Mouse (Mus musculus) spleen, embryonic (tissue): ENCODE results near the gene Ddx58.

Experiments used
- CTCF ChIA-PET: fragments of 350-600 bp; sonication (Branson Sonifier 250); formaldehyde crosslinking; loops from one replicate; lab custom pipeline; 2022; lab: Charles Lee

Gene Ddx58

DNA sequence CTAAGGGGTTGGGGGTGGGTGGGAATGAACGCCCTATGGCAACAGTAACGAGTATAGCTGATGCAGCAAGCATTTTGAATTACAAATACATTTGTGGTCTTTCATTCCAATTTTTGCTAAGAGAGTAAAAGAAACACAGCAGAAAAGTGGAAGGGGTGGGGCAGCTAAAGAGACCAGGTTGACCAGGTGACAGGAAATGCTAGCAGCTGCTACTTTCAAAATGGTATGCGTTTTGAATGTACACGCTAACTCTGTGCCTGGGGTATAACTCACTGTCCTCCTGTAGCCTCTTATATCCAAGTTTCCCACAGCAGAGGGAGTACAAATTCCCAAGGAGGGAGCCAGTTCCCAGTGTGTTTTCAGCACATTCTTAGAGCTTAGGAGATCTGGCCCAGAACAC, 2.8 kb downstream of the Ddx58 start:
- CTCF ChIA-PET, result no interaction called here

DNA sequence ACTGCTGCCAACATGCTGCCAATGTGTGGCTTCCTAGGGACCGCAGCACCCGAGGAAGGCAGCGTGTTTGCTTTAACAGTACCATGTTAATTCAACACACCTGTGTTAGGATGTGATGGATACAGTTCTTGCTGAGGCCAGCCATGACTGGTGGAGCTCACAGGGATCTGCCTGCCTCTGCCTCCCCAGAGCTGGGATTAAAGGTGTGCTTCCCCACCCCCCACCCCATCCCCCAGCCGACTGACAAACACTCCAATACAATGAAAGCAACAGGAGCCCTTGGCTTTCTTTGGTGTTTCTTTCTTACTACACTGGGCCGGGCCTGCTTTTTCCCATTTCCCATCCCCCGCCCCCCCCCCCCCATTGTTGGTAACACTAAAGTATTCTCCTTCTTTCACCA, 5.4 kb downstream of the Ddx58 start:
- CTCF ChIA-PET, result no interaction called here

DNA sequence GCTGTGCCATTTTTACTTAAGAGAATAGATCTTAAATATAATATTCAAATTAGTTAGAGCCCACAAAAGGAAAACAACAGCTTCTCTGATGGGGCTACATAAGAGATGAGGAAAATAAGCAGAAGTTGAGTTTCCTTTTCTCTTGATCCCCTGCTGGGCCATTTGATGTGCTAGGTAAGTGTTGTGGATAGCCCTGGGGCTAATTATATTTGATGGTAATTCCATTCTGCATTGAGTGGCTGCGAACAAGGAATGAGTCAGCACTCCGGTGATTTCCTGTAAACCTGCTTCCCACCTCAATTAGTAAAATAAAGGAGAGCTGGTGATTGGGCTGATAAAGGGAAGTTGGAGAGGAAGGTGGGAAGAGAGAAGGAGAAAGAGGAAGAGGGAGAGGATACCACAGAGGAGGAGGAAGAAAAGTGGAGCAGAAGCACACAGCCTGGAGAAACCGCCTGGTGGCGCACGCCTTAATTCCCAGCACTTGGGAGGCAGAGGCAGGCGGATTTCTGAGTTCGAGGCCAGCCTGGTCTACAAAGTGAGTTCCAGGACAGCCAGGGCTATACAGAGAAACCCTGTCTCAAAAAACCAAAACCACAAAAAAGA, 6.5 kb downstream of the Ddx58 start:
- CTCF ChIA-PET, result no interaction called here

DNA sequence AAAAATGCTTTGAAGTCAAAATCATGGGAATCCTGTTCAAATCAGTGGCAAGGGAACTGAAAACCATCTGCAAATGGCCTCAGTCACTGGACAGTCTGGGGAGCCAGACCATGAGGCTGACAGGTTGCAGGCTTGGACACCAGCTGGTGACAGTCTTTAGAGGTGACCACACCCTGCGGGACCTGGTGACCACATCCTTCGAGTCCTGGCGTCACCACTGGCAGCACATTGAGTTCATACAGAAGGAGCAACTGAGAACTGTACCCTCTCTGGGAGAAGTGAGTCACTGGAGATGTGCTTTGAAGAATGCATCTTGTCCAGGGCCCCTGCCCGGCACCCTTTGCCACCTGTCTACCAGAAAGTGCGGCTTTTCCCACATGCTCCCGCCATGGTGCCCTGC, 9.9 kb downstream of the Ddx58 start:
- CTCF ChIA-PET, result no interaction called here

DNA sequence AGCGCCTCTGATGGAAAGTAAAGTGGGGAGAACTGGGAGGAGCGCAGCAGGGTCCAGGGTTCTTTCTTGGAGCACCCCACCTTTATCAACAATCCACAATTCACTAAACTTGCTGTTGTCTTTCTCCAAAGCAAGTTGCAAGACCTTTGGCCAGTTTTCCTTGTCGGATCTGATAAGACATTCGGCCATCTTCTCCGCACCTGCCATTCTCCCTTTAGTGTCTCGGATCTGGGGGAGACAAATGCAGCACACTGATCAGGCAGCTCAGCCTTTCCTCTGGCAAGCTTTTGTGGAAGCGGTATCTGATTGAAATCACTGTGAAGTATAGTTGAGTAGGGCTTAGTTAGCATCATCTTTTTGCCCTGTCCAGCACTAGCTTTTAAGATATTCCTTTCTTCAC, 11.7 kb downstream of the Ddx58 start:
- CTCF ChIA-PET, result no interaction called here

DNA sequence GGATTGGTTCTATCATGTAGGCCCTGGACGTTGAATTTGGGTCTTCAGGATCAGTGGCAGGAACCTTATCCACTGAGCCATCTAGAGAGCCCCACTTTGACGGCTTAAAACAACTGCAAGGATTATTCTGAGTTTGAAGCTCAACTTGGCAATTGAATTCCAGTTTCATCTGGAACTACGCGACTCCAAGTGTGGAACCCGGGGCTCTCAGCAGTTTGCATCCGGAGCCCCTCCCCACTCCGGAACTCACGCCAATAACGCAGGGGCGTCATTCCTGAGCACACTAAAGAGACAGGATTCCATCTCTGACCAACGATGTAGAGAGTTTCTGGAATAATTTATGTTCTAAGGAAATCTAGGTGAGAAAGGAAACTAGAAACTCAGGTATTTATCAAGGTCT, 12.5 kb downstream of the Ddx58 start:
- CTCF ChIA-PET, result no interaction called here

DNA sequence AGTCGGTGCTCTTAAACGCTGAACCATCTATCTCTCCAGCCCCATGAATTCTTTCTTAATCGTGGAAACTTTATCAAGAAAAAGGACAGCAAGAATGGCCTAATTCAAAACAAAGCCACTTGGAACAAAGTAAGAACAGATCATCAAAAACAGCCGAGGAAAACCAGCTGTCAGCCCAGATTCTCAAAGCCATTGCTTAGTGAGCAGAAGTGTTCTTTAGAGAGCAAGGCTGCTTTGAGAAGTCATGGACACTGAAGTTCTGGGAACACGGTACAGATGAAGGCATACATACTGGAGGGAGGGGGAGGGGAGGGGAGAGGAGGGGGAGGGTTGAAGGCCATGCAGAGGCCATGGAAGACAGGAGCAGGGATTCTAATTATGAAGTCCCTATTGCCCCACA, 13.5 kb downstream of the Ddx58 start:
- CTCF ChIA-PET, result no interaction called here

DNA sequence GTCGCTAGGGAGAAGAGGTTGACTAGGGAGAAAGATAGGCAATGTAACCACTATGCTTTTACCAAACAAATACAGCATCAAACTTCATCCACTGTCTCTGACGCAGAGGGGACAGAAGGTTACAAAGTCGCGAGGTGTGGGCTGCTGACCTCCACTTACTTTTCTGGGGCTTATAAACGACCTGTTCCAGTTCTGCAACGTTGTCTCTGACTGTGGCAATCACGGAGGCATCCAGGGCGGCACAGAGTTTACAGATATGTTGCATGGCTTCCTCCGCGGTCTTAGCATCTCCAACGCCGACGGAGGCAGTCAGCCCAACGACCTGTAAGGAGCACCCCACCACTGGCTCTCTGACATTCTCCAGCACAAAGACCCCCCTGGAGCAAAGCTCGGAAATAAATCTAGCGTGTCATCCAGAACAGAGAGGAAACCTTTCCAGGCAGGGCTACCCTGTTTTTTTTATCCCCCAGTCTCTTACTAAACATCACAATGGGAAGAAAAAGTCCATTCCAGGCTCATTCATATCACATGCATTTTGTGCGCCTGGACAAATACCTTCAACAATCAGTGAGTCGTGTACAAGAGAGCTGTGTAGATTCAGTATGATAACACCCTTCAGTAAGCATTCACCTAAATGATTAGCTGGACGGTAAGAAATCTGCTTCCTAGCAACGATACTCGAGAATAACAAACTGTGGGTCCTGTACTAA, 17.6 kb downstream of the Ddx58 start:
- CTCF ChIA-PET, result no interaction called here

DNA sequence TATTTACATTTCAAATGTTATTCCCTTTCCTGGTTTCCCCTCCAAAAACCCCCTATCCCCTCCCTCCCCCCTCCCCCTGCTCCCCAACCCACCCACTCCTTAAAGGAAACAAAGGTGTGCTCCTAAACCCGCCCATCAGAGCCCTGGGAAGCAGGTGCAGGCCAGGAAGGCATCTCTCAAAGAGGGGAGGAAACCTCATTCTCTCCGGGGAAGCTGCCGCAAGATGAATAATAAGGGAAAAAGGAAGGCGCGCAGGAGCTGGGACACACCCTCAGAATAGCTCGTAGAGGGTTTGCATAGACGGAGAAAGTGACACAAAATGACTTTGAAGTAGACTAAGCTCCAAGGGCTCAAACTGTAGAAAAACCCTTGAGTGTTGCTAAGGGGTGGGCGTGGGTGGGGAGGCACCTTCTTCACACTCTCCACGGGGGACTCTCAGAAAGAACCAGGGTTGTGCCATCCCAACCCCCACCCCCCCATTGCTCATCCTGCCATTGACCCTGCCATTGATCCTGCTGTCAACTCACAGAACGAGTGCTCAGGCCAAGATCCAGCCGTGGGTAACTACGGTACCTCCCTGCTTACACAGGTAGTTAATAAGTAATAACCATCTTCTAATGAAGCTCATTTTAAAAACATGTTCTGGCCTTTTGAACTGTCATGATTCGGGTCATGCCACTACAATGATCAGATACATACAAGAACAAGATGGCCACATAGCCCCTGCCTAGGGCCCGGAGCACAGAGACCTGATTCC, 18.4 kb downstream of the Ddx58 start:
- CTCF ChIA-PET, result no interaction called here

DNA sequence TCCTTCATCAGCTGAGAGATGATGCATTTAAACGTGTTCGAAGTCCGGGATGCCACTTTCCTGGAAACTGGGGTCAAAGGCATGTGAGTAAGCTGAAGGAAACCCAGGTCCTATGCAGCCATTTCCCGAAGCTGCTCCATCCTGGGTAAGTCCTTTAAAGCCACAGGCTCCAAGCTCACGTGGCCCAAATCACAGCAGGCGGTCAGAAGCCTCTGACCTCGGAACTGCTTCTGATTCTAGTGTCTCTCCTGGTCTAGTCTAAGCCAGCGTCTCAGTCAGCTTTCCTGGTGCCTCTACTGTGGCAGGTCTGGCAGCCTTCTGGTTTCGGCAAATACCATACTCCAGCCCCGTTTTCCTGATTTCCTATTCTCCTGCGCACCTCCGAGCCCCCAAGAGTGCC, 19.2 kb downstream of the Ddx58 start:
- CTCF ChIA-PET, result no interaction called here

DNA sequence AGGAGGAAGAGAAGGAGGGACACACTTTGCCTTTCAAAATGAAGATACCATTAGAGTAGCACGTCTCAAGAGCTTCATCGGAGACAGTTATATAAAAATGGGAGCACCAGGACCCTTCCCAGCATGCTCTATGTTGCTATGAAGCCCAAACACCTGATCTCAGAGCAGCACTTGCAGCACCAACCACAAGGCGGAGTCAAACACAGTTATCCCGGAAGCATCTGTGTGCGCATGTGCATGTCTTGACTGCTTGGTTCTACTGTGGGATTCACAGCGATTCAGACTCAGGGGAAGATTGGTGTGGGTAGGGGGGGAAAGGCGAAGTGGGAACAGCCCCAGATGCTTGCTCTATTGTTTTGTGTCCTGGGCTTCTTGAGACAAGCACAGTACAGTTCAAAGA, 21.2 kb downstream of the Ddx58 start:
- CTCF ChIA-PET, result interaction anchor here (0.6 kb wide), 1 partner anchor 45 kb away, joined by 3 read pairs; no protein-coding TSS in a partner anchor

DNA sequence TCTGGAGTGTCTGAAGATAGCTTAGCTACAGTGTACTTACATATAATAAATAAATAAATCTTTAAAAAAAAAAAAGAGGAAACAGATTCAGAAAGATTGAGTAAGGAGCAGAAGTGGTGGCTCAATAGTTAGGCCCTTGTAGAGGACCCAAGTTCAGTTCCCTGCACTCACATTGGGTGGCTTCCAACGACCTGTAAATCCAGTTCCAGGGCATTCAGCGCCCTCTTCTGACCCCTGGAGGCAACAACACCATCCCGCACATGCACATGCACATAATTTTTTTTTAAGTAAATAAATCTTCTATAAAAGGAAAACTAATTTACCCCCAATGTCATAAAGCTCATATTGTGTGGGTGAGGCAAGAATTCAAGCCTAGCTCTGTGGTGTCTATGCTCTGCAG, 21.7 kb downstream of the Ddx58 start:
- CTCF ChIA-PET, result interaction anchor here (0.6 kb wide), 1 partner anchor 485 kb away, joined by 5 read pairs; the partner anchor contains the start of gene Aptx

DNA sequence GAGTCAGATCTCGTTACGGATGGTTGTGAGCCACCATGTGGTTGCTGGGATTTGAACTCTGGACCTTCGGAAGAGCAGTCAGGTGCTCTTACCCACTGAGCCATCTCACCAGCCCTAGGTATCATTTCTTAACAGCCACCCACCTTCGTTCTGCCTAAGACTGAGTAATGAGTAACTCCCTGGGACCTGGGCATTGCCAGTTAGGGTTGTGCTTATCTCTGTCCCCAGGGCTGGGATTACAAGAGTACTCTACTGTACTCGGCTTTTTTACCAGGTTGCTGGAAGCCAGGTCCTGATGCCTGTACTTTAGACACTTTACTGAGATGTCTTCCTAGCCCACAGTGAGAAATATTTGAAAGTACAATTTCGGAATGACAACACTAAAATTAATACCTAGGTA, 27.5 kb downstream of the Ddx58 start:
- CTCF ChIA-PET, result interaction anchor here (0.6 kb wide), 1 partner anchor 77 kb away, joined by 3 read pairs; no protein-coding TSS in a partner anchor

DNA sequence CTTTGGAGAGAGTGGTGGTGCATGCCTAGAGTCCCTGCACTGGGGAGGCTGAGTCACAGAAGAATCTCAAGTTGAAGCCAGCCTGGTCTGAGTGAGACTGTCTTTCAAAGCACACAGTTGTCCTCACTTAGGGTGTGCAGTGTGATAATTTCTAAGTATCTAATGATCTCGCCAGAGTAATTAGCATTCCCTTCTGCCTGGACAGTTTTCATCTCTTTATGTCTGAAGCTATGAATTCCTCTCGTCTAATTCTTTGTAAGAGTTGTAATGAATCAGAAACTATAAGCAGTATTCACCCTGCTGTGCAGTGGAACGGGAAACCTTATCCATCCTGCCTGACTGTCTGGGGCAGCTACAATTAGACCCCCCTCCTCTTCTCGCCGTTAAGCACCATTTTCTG, 31.9 kb downstream of the Ddx58 start:
- CTCF ChIA-PET, result no interaction called here

DNA sequence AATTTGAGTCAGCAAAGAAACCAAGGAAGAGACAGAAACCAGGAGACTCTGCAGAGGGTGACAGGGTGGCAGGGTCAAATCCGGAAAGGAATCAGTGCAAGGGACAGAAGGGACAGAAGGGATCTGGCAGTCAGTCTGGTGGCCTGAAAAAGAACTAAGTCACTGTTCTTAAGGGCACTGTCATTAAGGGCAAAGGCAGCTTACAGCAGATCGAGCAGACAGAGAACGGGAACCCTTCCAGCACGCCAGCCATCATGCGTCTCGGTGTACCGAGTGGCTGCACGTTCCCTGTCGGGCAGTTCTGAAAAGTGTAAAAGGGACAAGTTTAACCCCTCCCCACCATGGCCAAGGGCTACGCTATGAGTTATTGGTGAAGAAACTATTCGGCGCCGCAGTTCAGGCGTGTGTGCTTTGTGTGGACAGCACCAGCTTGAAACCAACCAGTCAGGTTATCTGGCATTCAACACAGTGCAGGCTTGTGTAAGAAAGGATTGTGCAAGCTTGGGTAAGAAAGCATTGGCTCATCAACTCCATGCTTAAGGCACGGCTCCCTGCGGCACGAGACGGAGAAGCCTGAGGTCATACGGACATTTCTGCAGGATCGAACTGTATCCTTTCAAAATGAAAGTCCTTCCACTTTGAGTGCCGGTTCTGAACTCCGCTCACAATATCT, 34.3 kb downstream of the Ddx58 start:
- CTCF ChIA-PET, result no interaction called here

DNA sequence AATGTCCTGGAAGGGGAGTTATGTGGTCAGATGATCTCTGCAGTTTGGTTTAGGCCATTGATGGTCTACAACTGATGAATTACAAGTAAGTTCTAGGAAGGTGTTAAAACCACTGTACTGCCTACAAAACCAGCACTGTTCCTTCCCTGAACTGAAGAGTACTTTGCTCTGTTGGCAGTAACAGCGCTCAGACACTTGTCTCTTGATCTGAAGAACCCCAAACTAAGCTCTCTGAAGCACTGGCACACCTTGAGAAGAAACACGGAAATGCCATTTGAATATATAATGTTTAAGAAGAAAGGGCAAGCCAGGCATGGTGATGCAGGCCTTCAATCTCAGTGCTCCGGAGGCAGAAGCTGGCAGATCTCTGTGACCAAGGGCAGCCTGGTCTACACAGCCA, 35.3 kb downstream of the Ddx58 start:
- CTCF ChIA-PET, result no interaction called here

DNA sequence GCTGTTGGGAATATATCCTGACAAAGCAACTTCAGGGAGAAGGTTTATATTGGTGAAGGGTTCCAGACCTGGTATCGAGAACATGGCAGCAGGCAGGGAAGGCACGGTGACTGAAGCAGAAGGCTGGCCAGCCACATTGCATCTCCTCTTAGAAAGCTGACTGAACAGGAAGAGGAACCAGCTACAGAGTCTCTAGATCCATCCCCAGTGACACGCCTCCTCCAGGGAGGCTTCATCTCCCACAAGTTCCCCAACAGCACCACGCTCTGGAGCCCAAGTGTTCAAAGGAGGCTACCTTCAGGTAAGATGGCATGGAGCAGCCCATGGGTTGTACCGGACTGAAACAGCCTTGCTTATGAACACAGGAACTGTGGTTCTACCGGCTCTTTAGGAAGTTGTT, 37.4 kb downstream of the Ddx58 start:
- CTCF ChIA-PET, result interaction anchor here (0.5 kb wide), 1 partner anchor 30 kb away, joined by 12 read pairs; no protein-coding TSS in a partner anchor

DNA sequence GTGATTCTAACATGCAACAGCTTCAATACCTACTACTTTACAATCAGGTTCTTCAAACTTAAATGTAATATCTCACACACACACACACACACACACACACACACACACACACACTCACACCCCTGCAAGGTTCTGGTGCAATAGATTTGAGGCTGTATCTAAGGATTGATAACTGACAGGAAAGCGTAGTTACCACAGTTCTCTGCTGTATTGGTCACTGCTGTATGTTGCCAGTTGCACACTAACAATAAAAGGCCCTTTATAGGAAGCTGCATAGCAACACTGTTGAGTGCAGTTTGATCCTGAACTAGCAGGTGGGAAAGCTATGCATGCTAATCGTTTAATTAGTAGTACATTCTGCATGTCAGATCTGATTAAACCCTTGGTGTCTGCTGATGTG, 44.3 kb downstream of the Ddx58 start:
- CTCF ChIA-PET, result no interaction called here

DNA sequence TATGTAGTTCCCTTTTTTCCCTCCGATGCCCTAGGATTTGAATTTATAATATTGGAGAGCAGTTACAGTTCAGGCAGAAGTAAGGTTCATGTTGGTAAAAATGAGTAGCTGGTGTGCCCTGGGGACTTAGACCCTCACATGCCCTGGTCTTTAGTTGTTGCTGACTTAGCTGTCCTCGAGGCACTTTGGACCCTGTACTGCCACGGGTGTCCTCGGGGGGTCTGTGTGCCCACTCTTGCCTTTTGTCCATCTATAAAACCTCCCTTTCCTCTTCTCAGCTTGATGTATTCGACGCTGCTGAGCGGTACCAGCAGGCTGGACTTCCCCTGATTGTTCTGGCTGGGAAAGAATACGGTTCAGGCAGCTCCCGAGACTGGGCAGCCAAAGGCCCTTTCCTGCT, 46.2 kb downstream of the Ddx58 start:
- CTCF ChIA-PET, result no interaction called here

DNA sequence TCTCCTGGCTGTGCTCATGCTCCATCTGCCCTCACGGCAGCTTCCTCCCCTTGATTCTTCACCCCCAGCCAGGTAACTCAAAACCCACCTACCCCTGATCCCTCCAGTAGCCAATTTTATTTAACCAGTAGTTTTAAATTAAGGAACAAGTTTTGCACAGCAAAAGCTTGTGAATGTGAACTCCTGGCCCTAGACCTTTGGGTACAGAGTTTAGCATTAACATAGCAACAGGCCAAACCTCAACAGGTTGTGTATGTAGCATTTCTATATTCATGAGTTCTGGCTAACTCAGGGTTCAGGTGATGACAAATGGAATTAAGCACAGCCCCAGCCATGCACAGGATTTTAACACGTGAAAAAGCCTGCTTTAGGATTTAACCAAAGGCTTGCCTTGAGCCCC, 47.4 kb downstream of the Ddx58 start:
- CTCF ChIA-PET, result no interaction called here

DNA sequence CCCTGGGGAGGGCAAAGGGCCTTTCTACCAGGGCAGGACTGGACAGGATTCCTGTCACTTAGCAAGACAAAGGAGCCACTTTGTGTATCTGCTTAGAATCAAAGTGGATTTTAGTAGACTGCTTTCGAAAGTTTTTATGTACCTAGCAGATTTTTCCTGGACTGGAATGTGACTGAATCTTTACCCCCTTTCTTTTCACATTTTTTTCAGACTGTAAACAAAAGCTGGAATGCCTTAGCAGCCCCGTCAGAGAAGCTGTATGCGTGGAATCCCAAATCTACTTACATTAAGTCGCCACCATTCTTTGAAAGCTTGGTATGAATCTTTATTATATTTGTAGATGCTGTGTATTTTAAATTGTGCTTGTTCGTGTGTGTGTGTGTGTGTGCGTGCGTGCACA, 51.7 kb downstream of the Ddx58 start:
- CTCF ChIA-PET, result no interaction called here

DNA sequence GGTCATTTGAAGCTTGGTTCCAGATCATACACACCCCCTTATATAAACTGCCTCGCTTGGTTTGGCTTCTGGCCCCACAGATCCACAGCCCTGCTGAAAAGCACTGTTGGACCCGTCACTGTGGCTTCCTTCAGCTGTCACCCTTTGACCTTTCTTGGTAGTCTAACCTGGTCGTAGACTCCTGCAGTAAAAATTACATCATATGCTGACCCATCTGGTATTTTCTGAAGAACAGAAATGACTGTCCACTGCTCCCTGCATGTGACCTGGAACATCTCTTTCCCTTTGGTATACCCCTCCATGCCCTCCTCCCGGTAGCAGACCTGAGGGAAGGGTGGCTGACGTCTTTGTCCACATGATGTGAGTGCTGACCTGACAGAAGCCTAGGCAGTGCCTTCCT, 55.2 kb downstream of the Ddx58 start:
- CTCF ChIA-PET, result no interaction called here
